Mouse (Mus musculus) kidney, adult 2 months (tissue): Measurements from ENCODE around the gene Sdhc. TPM values are rescaled to one million over a fixed set of nuclear protein-coding genes. Genes with fewer than 3 reads are reported as not detected.

Source experiments
- DNase-seq: peaks from one replicate; pipeline ENCODE4 v3.0.0; 2021
- H3K27ac ChIP-seq: fragments of 200-500 bp; 2 replicates; pipeline ENCODE4 v1.5.1; 2012; ENCODE audit warnings: low read depth, low read length, control low read depth, inconsistent platforms; ENCODE audit not compliant: insufficient read depth
- H3K27me3 ChIP-seq: fragments of 200-500 bp; replicated peaks from 2 replicates; pipeline ENCODE4 v1.6.1; 2012; ENCODE audit warnings: mild to moderate bottlenecking, moderate library complexity, low read length, inconsistent platforms; ENCODE audit not compliant: control insufficient read depth, insufficient read depth
- H3K36me3 ChIP-seq: fragments of 200-500 bp; 2 replicates; pipeline ENCODE4 v1.6.1; 2012; ENCODE audit warnings: mild to moderate bottlenecking, moderate library complexity, low read length, inconsistent platforms; ENCODE audit not compliant: control insufficient read depth, insufficient read depth
- H3K4me1 ChIP-seq: fragments of 200-500 bp; 2 replicates; pipeline ENCODE4 v1.6.1; 2011; ENCODE audit warnings: low read length; ENCODE audit not compliant: control insufficient read depth, insufficient read depth
- H3K4me3 ChIP-seq: fragments of 200-500 bp; 2 replicates; pipeline ENCODE4 v1.5.1; 2011; ENCODE audit warnings: mild to moderate bottlenecking, low read depth, low read length, control low read depth; ENCODE audit not compliant: insufficient read depth
- CTCF ChIP-seq: fragments of 200-500 bp; conservative IDR thresholded peaks from 2 replicates; pipeline ENCODE4 v1.5.1; 2011; ENCODE audit warnings: low read depth, mild to moderate bottlenecking, control low read depth, low read length, moderate library complexity, mixed read lengths; ENCODE audit not compliant: insufficient read depth, insufficient read length
- POLR2A ChIP-seq: fragments of 200-500 bp; IDR thresholded peaks from one replicate; pipeline ENCODE4 v1.6.1; 2011; ENCODE audit warnings: low read depth, low read length, control low read depth
- WGBS: fragments of 180-500 bp; shearing (Covaris S2); methylation state at CpG from one replicate; pipeline ENCODE4 v1.1.7; 2018; 5-methylcytosine and 5-hydroxymethylcytosine counted together
- polyA plus RNA-seq: library from polyadenylated mRNA; depleted of rRNA; stranded (reverse); fragments of >200 nt; gene quantifications from 2 replicates; pipeline ENCODE4 v1.2.3, GENCODE M21; 2012

Gene Sdhc
- polyA plus RNA-seq, 1 experiment: 951 TPM

DNA sequence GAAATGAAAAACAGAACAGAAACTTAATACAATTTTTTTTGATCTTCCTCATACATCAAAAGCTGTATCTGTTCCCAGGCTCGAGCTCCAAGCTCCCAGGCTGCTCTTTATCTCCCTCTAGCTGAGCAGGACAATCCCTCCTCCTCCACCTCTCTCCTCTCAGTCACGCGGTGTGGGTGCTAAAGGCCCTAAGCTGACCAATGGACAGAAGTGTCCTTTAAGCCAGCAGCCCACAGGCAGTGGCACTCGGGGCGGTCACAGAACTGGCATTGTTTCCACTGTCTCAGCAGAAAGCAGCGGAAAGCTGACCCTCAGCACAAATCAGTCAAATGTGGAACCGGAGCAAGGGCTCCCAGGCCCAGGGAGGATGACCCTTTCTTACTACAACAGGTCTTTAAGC lies 21.2 kb downstream of the Sdhc start:
- peak; percentile 44; the same call in 1 of the 2 replicates for TF ChIP-seq CTCF
- TF ChIP-seq POLR2A: no peak
- no peak overlapping the region for H3K4me3 ChIP-seq
- no peaks in the 10 kb centered on the region for H3K27me3 ChIP-seq
- H3K4me1 ChIP-seq: peaks cover 10% of the 10 kb centered on the region
- 31% methylated on average over 7 of the region's 7 CpGs for WGBS
- no peak overlapping the region for H3K27ac ChIP-seq
- DNase-seq: peak; percentile 93
- peaks cover 3% of the 10 kb centered on the region for H3K36me3 ChIP-seq

DNA sequence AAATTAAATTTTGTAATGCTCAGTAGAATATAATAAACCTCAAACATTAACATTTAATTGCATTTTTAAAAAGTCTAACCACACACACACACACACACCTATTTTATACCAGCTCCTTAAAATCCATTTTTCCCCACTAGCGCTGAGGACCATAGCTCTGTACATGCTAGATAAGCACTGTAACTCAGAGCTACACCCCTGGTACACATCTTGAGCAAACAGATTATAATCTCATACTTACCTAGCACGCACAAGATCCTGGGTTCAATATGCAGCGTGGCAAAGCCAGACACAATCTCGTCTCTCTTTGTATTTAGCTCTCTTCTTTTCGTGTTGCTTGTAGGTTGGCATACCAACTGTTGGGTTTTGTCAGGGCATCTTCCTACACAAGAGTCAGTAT lies 26.0 kb downstream of the Sdhc start:
- H3K4me1 ChIP-seq: no peaks in the 10 kb centered on the region; the same call in 1 of the 2 replicates
- TF ChIP-seq CTCF (no peak), POLR2A (no peak)
- WGBS: 95% methylated on average over 5 of the region's 5 CpGs
- no peak for DNase-seq
- no peaks in the 10 kb centered on the region; the same call in 1 of the 2 replicates for H3K36me3 ChIP-seq
- no peak overlapping the region for H3K27ac ChIP-seq
- no peaks in the 10 kb centered on the region for H3K27me3 ChIP-seq
- H3K4me3 ChIP-seq: no peak overlapping the region

DNA sequence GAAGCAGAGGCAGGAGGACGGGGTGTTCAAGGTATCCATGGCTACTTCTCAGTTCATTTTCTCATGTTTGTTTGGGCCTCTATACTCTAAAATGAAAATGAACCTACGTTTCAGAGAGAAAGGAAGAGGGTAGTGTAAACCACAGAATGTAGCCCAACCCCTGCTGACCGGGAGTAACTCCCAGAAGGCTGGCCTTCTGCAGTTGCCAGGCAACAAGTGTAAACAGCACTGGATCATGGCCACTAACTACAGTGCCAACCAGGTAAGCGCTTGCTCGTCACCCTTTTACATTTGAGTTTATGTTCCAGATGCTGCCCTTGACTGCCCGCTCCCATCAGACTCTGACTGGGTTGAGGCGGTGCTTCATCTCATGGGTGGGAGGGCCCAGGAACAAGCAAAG lies 27.5 kb downstream of the Sdhc start:
- TF ChIP-seq POLR2A: no peak
- no peak for TF ChIP-seq CTCF
- Histone ChIP-seq H3K36me3 (no peaks in the 10 kb centered on the region), H3K27me3 (no peaks in the 10 kb centered on the region), H3K4me1 (no peaks in the 10 kb centered on the region; the same call in 1 of the 2 replicates), H3K27ac (no peak overlapping the region), H3K4me3 (no peak overlapping the region)
- DNase-seq: peak; percentile 74
- 23% methylated on average over 7 of the region's 7 CpGs for whole genome bisulfite sequencing

DNA sequence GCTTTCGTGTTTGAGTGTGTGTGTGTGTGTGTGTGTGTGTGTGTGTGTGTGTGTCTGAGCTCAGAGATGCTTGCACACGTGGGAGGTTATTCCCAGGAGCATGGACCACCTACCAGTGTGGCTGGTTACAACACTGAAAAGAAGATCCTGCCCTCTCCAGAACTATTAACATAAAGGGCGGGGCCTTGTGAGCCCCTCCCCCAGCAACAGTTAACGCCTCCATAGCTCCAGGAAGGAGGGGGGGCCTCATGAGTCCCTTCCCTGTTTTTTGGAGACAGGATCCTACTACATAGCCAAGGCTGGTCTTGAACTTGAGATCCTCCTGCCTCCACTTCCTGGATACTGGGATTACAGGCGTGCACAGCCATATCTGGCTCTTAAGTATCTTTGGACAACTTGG lies 28.6 kb downstream of the Sdhc start:
- H3K27me3 ChIP-seq: no peaks in the 10 kb centered on the region
- no peak overlapping the region for H3K27ac ChIP-seq
- TF ChIP-seq CTCF (no peak), POLR2A (no peak)
- 58% methylated on average over 5 of the region's 5 CpGs for WGBS
- DNase-seq: no peak
- H3K4me1 ChIP-seq: no peaks in the 10 kb centered on the region; the same call in 1 of the 2 replicates
- H3K4me3 ChIP-seq: no peak overlapping the region
- H3K36me3 ChIP-seq: no peaks in the 10 kb centered on the region

DNA sequence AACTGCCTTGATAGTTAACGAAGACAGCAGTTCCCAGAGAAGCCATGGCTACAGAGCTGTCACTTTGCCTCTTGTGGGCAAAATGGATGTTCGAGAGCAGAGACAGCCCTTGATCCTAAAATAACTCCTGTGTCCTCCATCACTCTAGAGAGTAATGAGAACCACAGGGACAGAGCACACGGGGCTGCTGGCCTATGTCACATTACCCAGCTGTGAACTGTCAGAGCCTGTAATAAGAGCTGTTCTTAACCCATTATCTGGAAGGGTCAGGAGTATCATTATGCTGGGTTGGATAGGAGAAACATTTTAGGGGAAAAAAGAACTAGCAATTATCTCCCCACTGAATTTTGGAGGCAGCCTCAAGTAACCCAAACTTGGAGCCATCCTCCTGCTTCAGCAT lies 29.5 kb downstream of the Sdhc start:
- WGBS: 51% methylated on average over 3 of the region's 3 CpGs
- H3K4me3 ChIP-seq: no peak overlapping the region

DNA sequence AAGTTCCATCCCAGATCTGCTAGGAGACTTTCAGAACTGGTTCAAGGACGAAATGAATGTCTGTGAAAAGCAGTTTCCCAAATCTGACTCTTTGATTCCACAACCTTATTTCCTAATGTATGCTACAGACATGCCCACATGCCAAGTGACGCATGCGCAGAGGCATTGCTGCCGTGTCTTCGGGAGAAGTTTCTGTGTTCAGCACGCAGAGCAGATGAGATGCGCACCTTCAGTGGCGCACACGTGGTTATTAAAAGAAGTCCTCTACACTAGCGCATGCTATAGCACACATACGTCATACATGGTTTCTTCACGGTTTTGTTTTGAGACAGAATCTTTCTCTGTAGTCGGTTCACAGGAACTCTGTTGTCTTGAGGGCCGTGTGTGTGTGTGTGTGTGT lies 31.0 kb downstream of the Sdhc start:
- WGBS: 87% methylated on average over 14 of the region's 14 CpGs
- Histone ChIP-seq H3K4me1 (no peaks in the 10 kb centered on the region; the same call in 1 of the 2 replicates), H3K27ac (no peak overlapping the region), H3K27me3 (no peaks in the 10 kb centered on the region), H3K4me3 (no peak overlapping the region), H3K36me3 (no peaks in the 10 kb centered on the region)
- TF ChIP-seq CTCF (no peak), POLR2A (no peak)
- no peak for DNase-seq

More for the DNA sequence above, 29.5 kb downstream of the Sdhc start:
- no peaks in the 10 kb centered on the region; the same call in 1 of the 2 replicates for H3K4me1 ChIP-seq
- no peaks in the 10 kb centered on the region for H3K27me3 ChIP-seq
- no peak overlapping the region for H3K27ac ChIP-seq
- H3K36me3 ChIP-seq: no peaks in the 10 kb centered on the region
- DNase-seq: no peak
- TF ChIP-seq POLR2A (no peak), CTCF (no peak)

DNA sequence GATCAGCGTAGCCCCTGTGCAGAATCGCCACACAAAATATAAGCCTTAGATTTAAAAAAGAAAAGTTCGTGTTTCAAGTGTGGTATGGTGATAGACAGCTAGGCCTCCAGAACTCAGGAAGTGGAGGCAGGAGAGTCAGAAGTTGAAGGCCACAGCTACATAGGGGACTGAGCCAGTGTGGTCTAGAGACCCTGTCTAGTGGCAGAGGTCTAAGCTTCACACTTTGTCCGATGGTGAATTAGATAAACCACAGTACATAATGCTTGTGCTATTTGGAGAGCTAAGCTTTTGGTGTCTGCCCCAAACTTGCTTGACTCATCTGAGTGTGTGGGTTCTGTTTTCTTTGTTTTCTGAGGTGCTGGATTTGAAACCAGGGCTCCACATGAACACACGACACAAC lies 31.4 kb downstream of the Sdhc start:
- Histone ChIP-seq H3K4me3 (no peak overlapping the region), H3K36me3 (no peaks in the 10 kb centered on the region), H3K27ac (no peak overlapping the region), H3K4me1 (no peaks in the 10 kb centered on the region; the same call in 1 of the 2 replicates), H3K27me3 (no peaks in the 10 kb centered on the region)
- DNase-seq: no peak
- TF ChIP-seq CTCF: no peak
- TF ChIP-seq POLR2A: no peak
- 85% methylated on average over 5 of the region's 5 CpGs for WGBS
